Mouse (Mus musculus) thymus, adult 2 months (tissue): ENCODE measurements around the gene Casp8ap2. TPM values are rescaled to one million over a fixed set of nuclear protein-coding genes. Genes with fewer than 3 reads are reported as not detected.

Experiments
- DNase-seq: peaks from one replicate; pipeline ENCODE4 v3.0.0; 2021
- H3K27ac ChIP-seq: fragments of 200-500 bp; 2 replicates; pipeline ENCODE4 v1.5.1; 2012; ENCODE audit warnings: low read length, control low read depth; ENCODE audit not compliant: control insufficient read depth, insufficient read depth
- H3K27me3 ChIP-seq: fragments of 200-500 bp; 2 replicates; pipeline ENCODE4 v1.6.1; 2012; ENCODE audit warnings: mild to moderate bottlenecking, low read length, moderate library complexity, mixed read lengths; ENCODE audit not compliant: control insufficient read depth, insufficient read depth
- H3K36me3 ChIP-seq: fragments of 200-500 bp; 2 replicates; pipeline ENCODE4 v1.6.1; 2012; ENCODE audit warnings: mild to moderate bottlenecking, low read length, moderate library complexity; ENCODE audit not compliant: control insufficient read depth, insufficient read depth
- H3K4me1 ChIP-seq: fragments of 200-500 bp; replicated peaks from 2 replicates; pipeline ENCODE4 v1.6.1; 2012; ENCODE audit warnings: low read length; ENCODE audit not compliant: control insufficient read depth, insufficient read depth
- H3K4me3 ChIP-seq: fragments of 200-500 bp; 2 replicates; pipeline ENCODE4 v1.5.1; 2012; ENCODE audit warnings: mild to moderate bottlenecking, low read length, control low read depth, moderate library complexity; ENCODE audit not compliant: control insufficient read depth, insufficient read depth
- CTCF ChIP-seq: fragments of 200-500 bp; IDR thresholded peaks from 2 replicates; pipeline ENCODE4 v1.5.1; 2012; ENCODE audit warnings: mild to moderate bottlenecking, control low read depth, low read length, moderate library complexity, borderline replicate concordance; ENCODE audit not compliant: control insufficient read depth, poor library complexity, insufficient read depth; ENCODE audit errors: extremely low read depth
- POLR2A ChIP-seq: fragments of 200-500 bp; IDR thresholded peaks from 2 replicates; pipeline ENCODE4 v1.6.1; 2012; ENCODE audit warnings: mild to moderate bottlenecking, low read length, control low read depth, moderate library complexity; ENCODE audit not compliant: control insufficient read depth, poor library complexity, insufficient read depth; ENCODE audit errors: extremely low read depth
- WGBS: fragments of 180-500 bp; shearing (Covaris S2); methylation state at CpG from one replicate; pipeline ENCODE4 v1.1.7; 2018; 5-methylcytosine and 5-hydroxymethylcytosine counted together
- polyA plus RNA-seq: library from polyadenylated mRNA; depleted of rRNA; stranded (reverse); fragments of >200 nt; gene quantifications from 2 replicates; pipeline ENCODE4 v1.2.3, GENCODE M21; 2012

Gene Casp8ap2
- polyA plus RNA-seq, 1 experiment, result 5.4 TPM

GRCm38 (mm10) chr4:32573586-32573985, 41.7 kb upstream of the Casp8ap2 start:
- TF ChIP-seq POLR2A (no peak), CTCF (no peak)
- WGBS, result 83% methylated on average over 5 of the region's 5 CpGs
- no peaks in the 10 kb centered on the region for H3K36me3 ChIP-seq
- peaks cover 3% of the 10 kb centered on the region for H3K4me1 ChIP-seq
- no peak overlapping the region for H3K4me3 ChIP-seq
- no peak for DNase-seq
- H3K27me3 ChIP-seq, result no peaks in the 10 kb centered on the region
- H3K27ac ChIP-seq, result no peak overlapping the region

- DNase-seq, result no peak
- TF ChIP-seq CTCF (no peak), POLR2A (no peak)
- Histone ChIP-seq H3K27ac (no peak overlapping the region), H3K4me1 (peaks cover 3% of the 10 kb centered on the region), H3K4me3 (no peak overlapping the region), H3K36me3 (no peaks in the 10 kb centered on the region), H3K27me3 (no peaks in the 10 kb centered on the region)
- 38% methylated on average over 1 of the region's 1 CpGs for WGBS
These were observed 40.6 kb upstream of the Casp8ap2 start for GRCm38 (mm10) chr4:32574604-32575003.

- H3K27ac ChIP-seq, result no peak overlapping the region
- TF ChIP-seq CTCF (no peak), POLR2A (no peak)
- H3K4me3 ChIP-seq, result no peak overlapping the region
These were observed 40.1 kb upstream of the Casp8ap2 start for GRCm38 (mm10) chr4:32575165-32575564.

GRCm38 (mm10) chr4:32579850-32580249, 35.4 kb upstream of the Casp8ap2 start:
- DNase-seq, result no peak
- TF ChIP-seq POLR2A, result no peak
- TF ChIP-seq CTCF, result no peak
- Histone ChIP-seq H3K27ac (no peak overlapping the region), H3K4me3 (no peak overlapping the region), H3K27me3 (no peaks in the 10 kb centered on the region), H3K36me3 (no peaks in the 10 kb centered on the region), H3K4me1 (no peaks in the 10 kb centered on the region)
- WGBS, result 56% methylated on average over 8 of the region's 8 CpGs

More at GRCm38 (mm10) chr4:32575165-32575564, 40.1 kb upstream of the Casp8ap2 start:
- WGBS, result 7% methylated on average over 9 of the region's 9 CpGs
- DNase-seq, result no peak
- Histone ChIP-seq H3K36me3 (no peaks in the 10 kb centered on the region), H3K27me3 (no peaks in the 10 kb centered on the region), H3K4me1 (peaks cover 3% of the 10 kb centered on the region)

- no peaks in the 10 kb centered on the region for H3K27me3 ChIP-seq
- no peaks in the 10 kb centered on the region; the same call in 1 of the 2 replicates for H3K4me1 ChIP-seq
- no peak overlapping the region for H3K27ac ChIP-seq
- H3K36me3 ChIP-seq, result no peaks in the 10 kb centered on the region
- no peak overlapping the region for H3K4me3 ChIP-seq
- TF ChIP-seq POLR2A (no peak), CTCF (no peak)
- 94% methylated on average over 6 of the region's 6 CpGs for WGBS
- DNase-seq, result no peak
These were observed 31.1 kb upstream of the Casp8ap2 start for GRCm38 (mm10) chr4:32584181-32584580.

- Histone ChIP-seq H3K4me1 (no peaks in the 10 kb centered on the region; the same call in 1 of the 2 replicates), H3K27ac (no peak overlapping the region), H3K27me3 (no peaks in the 10 kb centered on the region), H3K36me3 (no peaks in the 10 kb centered on the region), H3K4me3 (no peak overlapping the region)
- WGBS, result 6% methylated on average over 9 of the region's 9 CpGs
- TF ChIP-seq POLR2A, result no peak
- no peak for TF ChIP-seq CTCF
- DNase-seq, result peak; percentile 84
These were observed 28.7 kb upstream of the Casp8ap2 start for GRCm38 (mm10) chr4:32586596-32586995.

GRCm38 (mm10) chr4:32587543-32587942, 27.7 kb upstream of the Casp8ap2 start:
- TF ChIP-seq POLR2A (no peak), CTCF (no peak)
- Histone ChIP-seq H3K36me3 (no peaks in the 10 kb centered on the region), H3K27me3 (no peaks in the 10 kb centered on the region), H3K4me3 (no peak overlapping the region), H3K27ac (no peak overlapping the region), H3K4me1 (no peaks in the 10 kb centered on the region; the same call in 1 of the 2 replicates)
- WGBS, result 69% methylated on average over 5 of the region's 5 CpGs
- no peak for DNase-seq
